Mouse (Mus musculus) liver, postnatal 0 days (tissue): ENCODE results near the gene Tmem252. TPM values are rescaled to one million over a fixed set of nuclear protein-coding genes. Genes with fewer than 3 reads are reported as not detected.
"Not testable (repeated sequence)": the region's sequence is repeated elsewhere in the genome, so short reads cannot be mapped to it uniquely, and the experiment has no call there.

Experiments
- ATAC-seq: fragments of 200-750 bp; cut with Nextera tagmentation; 2 replicates; pipeline ENCODE4 v1.8.0; 2017; ENCODE audit warnings: mild to moderate bottlenecking, moderate library complexity
- DNase-seq: peaks from one replicate; pipeline ENCODE4 v3.0.0-alpha.2; 2016
- H3K27ac ChIP-seq: fragments of 300-500 bp; sonication (generic); 2 replicates; pipeline ENCODE4 v1.5.1; 2014; ENCODE audit warnings: antibody characterized with exemption, moderate library complexity, mild to moderate bottlenecking, low read depth
- H3K27me3 ChIP-seq: fragments of 300-500 bp; sonication (generic); 2 replicates; pipeline ENCODE4 v1.6.1; 2014; ENCODE audit warnings: low read length, control low read depth, mixed read lengths; ENCODE audit not compliant: insufficient read depth
- H3K36me3 ChIP-seq: fragments of 300-500 bp; sonication (generic); replicated peaks from 2 replicates; pipeline ENCODE4 v1.6.1; 2014; ENCODE audit warnings: mild to moderate bottlenecking, control low read depth, low read length, moderate library complexity, mixed read lengths; ENCODE audit not compliant: insufficient read depth
- H3K4me1 ChIP-seq: fragments of 300-500 bp; sonication (generic); 2 replicates; pipeline ENCODE4 v1.6.1; 2014; ENCODE audit warnings: antibody characterized with exemption, mild to moderate bottlenecking, control low read depth; ENCODE audit not compliant: insufficient read depth
- H3K4me2 ChIP-seq: fragments of 300-500 bp; sonication (generic); 2 replicates; pipeline ENCODE4 v1.6.1; 2014; ENCODE audit warnings: low read depth, mild to moderate bottlenecking, low read length, moderate library complexity, mixed read lengths
- H3K4me3 ChIP-seq: fragments of 300-500 bp; sonication (generic); 2 replicates; pipeline ENCODE4 v1.5.1; 2014; ENCODE audit warnings: low read depth, low read length
- H3K9ac ChIP-seq: fragments of 300-500 bp; sonication (generic); replicated peaks from 2 replicates; pipeline ENCODE4 v1.6.1; 2014; ENCODE audit warnings: mild to moderate bottlenecking, moderate library complexity
- H3K9me3 ChIP-seq: fragments of 300-500 bp; sonication (generic); 2 replicates; pipeline ENCODE4 v1.6.1; 2016; ENCODE audit warnings: mild to moderate bottlenecking, control low read depth, low read length, mixed read lengths
- CTCF ChIP-seq: sonication (generic); IDR thresholded peaks from 2 replicates; pipeline ENCODE4 v1.5.1; 2016; ENCODE audit warnings: antibody characterized with exemption, low read depth
- EP300 ChIP-seq: IDR thresholded peaks from 2 replicates; pipeline ENCODE4 v1.6.1; 2016; ENCODE audit warnings: antibody characterized with exemption, low read depth, mild to moderate bottlenecking
- WGBS: fragments of 180-500 bp; shearing (Covaris S2); extraction: QIAGEN DNeasy Blood & Tissue Kit; methylation state at CpG from one replicate; pipeline ENCODE4 v1.1.7; 2014; ENCODE audit not compliant: insufficient replicate concordance; 5-methylcytosine and 5-hydroxymethylcytosine counted together
- polyA plus RNA-seq: library from polyadenylated mRNA; unstranded; fragments of >200 nt; fragmentation: Nextera tagmentation; extraction: Ambion mirVana; gene quantifications from 2 replicates; pipeline ENCODE4 v1.2.1, GENCODE M21; 2015

Gene Tmem252
- polyA plus RNA-seq, 1 experiment from 2014 or later: 0.06 TPM

DNA sequence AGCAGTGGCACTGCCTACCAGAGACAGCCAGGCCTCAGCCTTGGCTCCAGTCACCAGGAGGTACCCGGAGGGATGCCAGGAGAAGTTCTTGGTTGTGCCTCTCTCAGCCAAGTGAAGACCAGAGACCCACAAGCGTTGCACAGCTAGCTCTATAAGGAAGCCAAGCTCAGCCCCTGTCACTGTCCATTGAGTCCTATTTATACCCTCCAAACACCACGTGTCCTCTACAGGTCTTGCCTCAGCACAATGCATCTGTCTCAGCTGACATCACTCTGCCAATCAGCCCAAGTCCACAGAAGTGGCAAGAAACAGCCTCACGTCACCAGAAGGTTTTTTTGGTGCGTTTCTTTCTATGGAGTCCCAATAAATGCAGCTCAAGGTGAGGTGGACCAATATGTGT, 26.9 kb downstream of the Tmem252 start:
- H3K9me3 ChIP-seq: no peaks in the 10 kb centered on the region
- H3K4me2 ChIP-seq: no peak overlapping the region
- no peaks in the 10 kb centered on the region for H3K27me3 ChIP-seq
- no peak overlapping the region for H3K27ac ChIP-seq
- WGBS: 73% methylated on average over 5 of the region's 5 CpGs
- no peak overlapping the region for H3K4me3 ChIP-seq
- H3K9ac ChIP-seq: no peak overlapping the region
- no peak for TF ChIP-seq EP300
- no peak for TF ChIP-seq CTCF
- H3K4me1 ChIP-seq: no peaks in the 10 kb centered on the region
- ATAC-seq (no peak), DNase-seq (no peak)
- H3K36me3 ChIP-seq: no peaks in the 10 kb centered on the region

DNA sequence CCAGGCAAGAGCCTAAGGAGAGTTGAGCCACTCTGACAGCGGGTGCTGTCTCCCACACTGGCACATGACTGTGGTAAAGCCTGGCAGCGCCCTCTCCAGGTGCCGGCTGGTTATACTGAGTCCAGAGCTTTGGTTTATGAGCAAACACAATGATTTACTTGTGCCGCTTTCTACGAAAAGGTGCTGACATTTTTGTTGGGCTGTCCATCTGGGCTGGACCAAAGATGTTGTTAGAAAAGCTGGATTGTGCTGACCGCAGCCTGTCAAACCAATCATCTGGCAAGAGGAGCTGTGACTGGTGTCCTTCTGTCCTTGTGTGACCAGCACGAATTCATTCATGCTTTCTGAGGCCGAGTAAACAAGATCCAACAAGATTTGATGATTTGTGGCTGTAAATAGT, 27.9 kb downstream of the Tmem252 start:
- no peak overlapping the region for H3K4me2 ChIP-seq
- no peaks in the 10 kb centered on the region for H3K9me3 ChIP-seq
- TF ChIP-seq CTCF (peak; percentile 29; the same call in 1 of the 2 replicates), EP300 (no peak)
- no peak overlapping the region for H3K27ac ChIP-seq
- no peak overlapping the region for H3K4me3 ChIP-seq
- 65% methylated on average over 8 of the region's 8 CpGs for WGBS
- H3K9ac ChIP-seq: no peak overlapping the region
- no peaks in the 10 kb centered on the region for H3K4me1 ChIP-seq
- H3K27me3 ChIP-seq: no peaks in the 10 kb centered on the region
- H3K36me3 ChIP-seq: no peaks in the 10 kb centered on the region
- ATAC-seq (no peak), DNase-seq (no peak)

DNA sequence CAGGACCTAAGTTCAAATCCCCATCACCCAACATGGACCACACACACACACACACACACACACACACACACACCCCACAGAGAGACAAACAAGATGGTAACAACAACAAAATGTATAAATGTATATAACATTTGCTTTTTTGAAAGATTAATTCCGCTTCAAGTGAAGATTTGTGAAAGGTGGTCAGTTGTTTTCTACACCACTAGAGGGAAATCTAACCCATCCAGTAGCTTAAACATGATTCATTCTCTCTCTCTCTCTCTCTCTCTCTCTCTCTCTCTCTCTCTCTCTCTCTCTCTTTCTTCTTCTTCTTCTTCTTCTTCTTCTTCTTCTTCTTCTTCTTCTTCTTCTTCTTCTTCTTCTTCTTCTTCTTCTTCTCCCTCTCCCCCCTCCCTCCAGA, 29.4 kb downstream of the Tmem252 start:
- H3K27ac ChIP-seq, H3K9ac ChIP-seq, H3K9me3 ChIP-seq, H3K4me2 ChIP-seq, H3K4me1 ChIP-seq, ATAC-seq, H3K27me3 ChIP-seq, H3K36me3 ChIP-seq, H3K4me3 ChIP-seq, DNase-seq: not testable (repeated sequence)
- WGBS: 62% methylated on average over 1 of the region's 1 CpGs
- TF ChIP-seq CTCF: 0 out of 2 replicates have a peak, but pooled peaks have one; percentile 20

DNA sequence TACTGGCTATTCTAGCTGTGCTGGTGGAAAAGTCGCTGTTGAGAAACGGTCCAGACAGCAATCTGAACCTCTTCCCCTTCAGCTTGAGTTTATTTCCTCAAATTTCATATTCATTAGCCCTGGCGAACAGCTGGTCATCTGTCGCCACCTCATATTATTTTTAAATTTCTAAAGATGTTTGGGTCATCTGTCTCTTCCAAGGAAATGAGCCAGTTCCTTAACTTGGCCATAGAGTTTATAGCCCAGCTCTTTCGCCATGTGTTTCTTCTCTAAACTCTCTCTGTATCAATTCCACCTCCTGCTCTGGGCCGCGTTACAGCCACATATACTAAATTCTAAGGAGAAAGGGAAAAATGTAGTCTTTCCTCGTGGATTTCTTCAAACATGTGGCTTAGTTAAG, 29.9 kb downstream of the Tmem252 start:
- no peaks in the 10 kb centered on the region for H3K9me3 ChIP-seq
- 54% methylated on average over 8 of the region's 8 CpGs for WGBS
- DNase-seq: no peak
- H3K27me3 ChIP-seq: no peaks in the 10 kb centered on the region
- no peak overlapping the region for H3K4me3 ChIP-seq
- no peak overlapping the region for H3K9ac ChIP-seq
- H3K36me3 ChIP-seq: no peaks in the 10 kb centered on the region
- H3K4me2 ChIP-seq: no peak overlapping the region
- no peak for ATAC-seq
- H3K27ac ChIP-seq: no peak overlapping the region
- H3K4me1 ChIP-seq: no peaks in the 10 kb centered on the region
- TF ChIP-seq CTCF (no peak), EP300 (no peak)

DNA sequence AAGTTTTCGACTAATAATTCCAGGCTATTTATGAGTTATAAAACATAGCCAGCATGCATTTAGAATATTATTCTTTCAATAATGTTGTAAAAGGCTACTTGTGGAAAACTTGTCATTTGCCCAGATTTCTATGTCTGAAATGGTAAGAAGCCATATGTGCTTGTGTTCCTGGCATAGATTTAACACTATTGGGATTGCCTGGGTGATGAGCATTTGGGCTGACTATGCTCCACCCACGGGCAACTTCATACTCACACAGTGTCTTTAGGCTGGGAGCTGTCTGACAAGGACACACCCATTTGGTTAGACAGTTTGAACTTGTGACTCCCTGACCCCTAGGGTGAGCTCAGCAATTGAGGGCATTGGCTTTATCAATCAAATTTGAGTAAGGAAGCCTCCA, 30.5 kb downstream of the Tmem252 start:
- Histone ChIP-seq H3K36me3 (no peaks in the 10 kb centered on the region), H3K9me3 (no peaks in the 10 kb centered on the region), H3K27me3 (no peaks in the 10 kb centered on the region), H3K4me1 (no peaks in the 10 kb centered on the region), H3K9ac (no peak overlapping the region), H3K4me3 (no peak overlapping the region), H3K27ac (no peak overlapping the region), H3K4me2 (no peak overlapping the region)
- DNase-seq (no peak), ATAC-seq (no peak)
- 63% methylated on average over 2 of the region's 2 CpGs for WGBS
- no peak for TF ChIP-seq CTCF
- TF ChIP-seq EP300: no peak

DNA sequence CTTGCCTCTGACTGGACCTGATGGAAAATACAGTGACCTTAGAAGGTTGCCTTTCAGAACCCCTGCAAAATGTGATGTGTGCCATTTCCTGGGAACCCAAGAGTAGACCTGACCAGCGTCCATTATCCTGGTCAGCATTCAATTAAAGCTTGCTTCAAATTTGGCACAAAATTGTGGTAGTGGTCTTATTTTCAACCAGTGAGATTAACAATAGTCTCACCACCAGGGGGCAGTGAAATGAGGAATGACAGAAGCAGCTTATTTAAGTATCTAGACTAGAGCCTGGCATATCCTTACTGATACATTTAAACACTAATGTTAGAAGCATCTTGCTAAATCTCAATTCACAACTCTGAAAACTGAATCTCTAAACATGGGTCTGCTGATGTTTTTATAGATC, 31.6 kb downstream of the Tmem252 start:
- no peak for TF ChIP-seq EP300
- TF ChIP-seq CTCF: peak; percentile 65

More for the DNA sequence above, 31.6 kb downstream of the Tmem252 start:
- H3K4me1 ChIP-seq: no peaks in the 10 kb centered on the region
- no peak overlapping the region for H3K4me2 ChIP-seq
- no peak overlapping the region for H3K9ac ChIP-seq
- H3K36me3 ChIP-seq: no peaks in the 10 kb centered on the region
- ATAC-seq (no peak), DNase-seq (no peak)
- no peaks in the 10 kb centered on the region for H3K9me3 ChIP-seq
- no peak overlapping the region for H3K27ac ChIP-seq
- no peak overlapping the region for H3K4me3 ChIP-seq
- 48% methylated on average over 1 of the region's 1 CpGs for WGBS
- no peaks in the 10 kb centered on the region for H3K27me3 ChIP-seq
